Mouse (Mus musculus) midbrain, embryonic 10.5 days (tissue): ENCODE data around the gene Gm45902. TPM values are rescaled to one million over a fixed set of nuclear protein-coding genes. Genes with fewer than 3 reads are reported as not detected.

Experiments
- DNase-seq: peaks from one replicate; pipeline ENCODE4 v3.0.0-alpha.2; 2017; ENCODE audit warnings: low spot score
- H3K27ac ChIP-seq: fragments of 300-500 bp; sonication (generic); replicated peaks from 2 replicates; pipeline ENCODE4 v1.5.1; 2016; ENCODE audit warnings: mild to moderate bottlenecking
- H3K27me3 ChIP-seq: fragments of 300-500 bp; sonication (generic); 2 replicates; pipeline ENCODE4 v1.6.1; 2016; ENCODE audit warnings: low read depth, mild to moderate bottlenecking; ENCODE audit not compliant: poor library complexity, severe bottlenecking
- H3K36me3 ChIP-seq: fragments of 300-500 bp; sonication (generic); 2 replicates; pipeline ENCODE4 v1.6.1; 2016; ENCODE audit warnings: mild to moderate bottlenecking, moderate library complexity
- H3K4me1 ChIP-seq: fragments of 300-500 bp; sonication (generic); 2 replicates; pipeline ENCODE4 v1.6.1; 2016
- H3K4me3 ChIP-seq: fragments of 300-500 bp; sonication (generic); 2 replicates; pipeline ENCODE4 v1.5.1; 2016; ENCODE audit warnings: mild to moderate bottlenecking, moderate library complexity
- H3K9me3 ChIP-seq: fragments of 300-500 bp; sonication (generic); replicated peaks from 2 replicates; pipeline ENCODE4 v1.6.1; 2016; ENCODE audit warnings: mild to moderate bottlenecking
- WGBS: fragments of 180-500 bp; shearing (Covaris S2); methylation state at CpG from one replicate; pipeline ENCODE4 v1.1.7; 2016; 5-methylcytosine and 5-hydroxymethylcytosine counted together
- polyA plus RNA-seq: library from polyadenylated mRNA; unstranded; fragments of >200 nt; fragmentation: Nextera tagmentation; extraction: Ambion mirVana; gene quantifications from 2 replicates; pipeline ENCODE4 v1.2.1, GENCODE M21; 2016

Gm45902 gene
- polyA plus RNA-seq, 1 experiment from 2014 or later = 9.9 TPM

DNA sequence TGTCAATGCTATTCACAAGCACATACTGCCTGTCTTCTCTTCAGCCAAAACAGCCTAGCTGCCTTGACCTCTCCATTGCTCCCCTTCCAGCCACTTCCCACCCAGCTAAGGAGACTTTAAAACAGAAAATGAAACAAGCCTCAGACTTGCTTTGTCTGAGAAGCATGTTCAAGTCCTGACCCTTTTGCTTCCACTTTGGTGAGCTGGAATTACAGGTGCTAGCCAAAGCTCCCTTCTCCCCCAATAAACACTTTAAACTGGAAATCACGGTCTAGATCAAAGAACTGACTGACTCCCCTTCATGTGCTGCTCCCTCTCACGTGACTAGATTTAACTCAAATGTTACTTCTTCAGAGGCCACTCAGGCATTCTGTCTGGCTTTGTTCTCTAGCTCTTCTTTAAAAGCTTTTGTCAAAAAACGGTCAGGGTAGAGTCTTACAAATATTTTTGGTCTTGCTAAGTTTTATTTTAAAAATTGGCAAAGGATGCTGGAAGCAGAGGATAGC lies 36.8 kb downstream of the Gm45902 start:
- no peak for DNase-seq
- 70% methylated on average over 3 of the region's 3 CpGs for WGBS
- peak overlapping the region; percentile 88; the same call in 1 of the 2 replicates for H3K4me3 ChIP-seq
- H3K4me1 ChIP-seq = peaks cover 19% of the 10 kb centered on the region
- peak overlapping the region; percentile 97 for H3K27ac ChIP-seq
- peaks cover 17% of the 10 kb centered on the region for H3K36me3 ChIP-seq
- peaks cover 5% of the 10 kb centered on the region; the same call in 1 of the 2 replicates for H3K9me3 ChIP-seq
- no peaks in the 10 kb centered on the region for H3K27me3 ChIP-seq

GRCm38 (mm10) chr2:3474861-3475283 lies 37.7 kb downstream of the Gm45902 start, which contains the start of gene Suv39h2:
Gene Suv39h2 (minus strand): TSS chr2:3475031.
- DNase-seq = peak; percentile 98
- Histone ChIP-seq H3K4me1 (peaks cover 19% of the 10 kb centered on the region), H3K27ac (peak within 1 kb of the TSS; percentile 97), H3K36me3 (peaks cover 26% of the 10 kb centered on the region), H3K27me3 (no peaks in the 10 kb centered on the region), H3K4me3 (peak within 1 kb of the TSS; percentile 88), H3K9me3 (peaks cover 5% of the 10 kb centered on the region; the same call in 1 of the 2 replicates)
- under 1% methylated on average over 42 of the region's 42 CpGs for WGBS

GRCm38 (mm10) chr2:3474361-3474805 lies 38.2 kb downstream of the Gm45902 start:
- Histone ChIP-seq H3K4me3 (peak overlapping the region; percentile 88), H3K36me3 (peaks cover 31% of the 10 kb centered on the region), H3K27ac (peak overlapping the region; percentile 97), H3K4me1 (peaks cover 19% of the 10 kb centered on the region), H3K9me3 (peaks cover 2% of the 10 kb centered on the region; the same call in 1 of the 2 replicates), H3K27me3 (no peaks in the 10 kb centered on the region)
- WGBS = under 1% methylated on average over 46 of the region's 46 CpGs
- peak; percentile 78 for DNase-seq

DNA sequence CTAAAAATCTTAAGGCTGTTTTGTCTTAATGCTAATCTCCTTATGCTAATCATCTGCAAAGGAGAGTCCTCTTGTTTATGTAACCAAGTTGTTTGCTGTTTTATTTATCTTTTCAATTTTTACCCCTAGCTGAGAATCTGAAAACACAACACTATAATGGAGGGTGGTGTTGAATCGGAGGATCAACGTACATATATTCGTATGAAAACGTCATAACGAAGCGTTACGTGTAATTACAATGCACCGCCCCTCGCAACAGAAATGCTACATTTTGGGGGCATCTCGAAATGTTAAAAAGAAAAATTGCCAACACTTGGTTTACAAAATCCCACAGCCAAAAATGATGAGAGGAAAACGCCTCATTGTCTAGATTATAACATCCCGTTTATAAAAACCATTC lies 38.7 kb downstream of the Gm45902 start:
- peaks cover 19% of the 10 kb centered on the region for H3K4me1 ChIP-seq
- no peaks in the 10 kb centered on the region for H3K9me3 ChIP-seq
- H3K4me3 ChIP-seq = peak overlapping the region; percentile 88
- no peaks in the 10 kb centered on the region for H3K27me3 ChIP-seq
- WGBS = under 1% methylated on average over 12 of the region's 12 CpGs
- DNase-seq = no peak
- peak overlapping the region; percentile 97 for H3K27ac ChIP-seq
- peaks cover 36% of the 10 kb centered on the region for H3K36me3 ChIP-seq

- Histone ChIP-seq H3K27me3 (no peaks in the 10 kb centered on the region), H3K36me3 (peaks cover 98% of the 10 kb centered on the region), H3K4me1 (no peaks in the 10 kb centered on the region), H3K4me3 (no peak overlapping the region), H3K27ac (no peak overlapping the region), H3K9me3 (no peaks in the 10 kb centered on the region)
- 91% methylated on average over 4 of the region's 4 CpGs for WGBS
- no peak for DNase-seq
Observed at GRCm38 (mm10) chr2:3456590-3456989, 56.0 kb downstream of the Gm45902 start.

Other genes with a start within 250 kb of the Gm45902 start
- 67.1 and 68.4 TPM in 2 replicates for gene Nmt2, start 228.6 kb downstream of the Gm45902 start, polyA plus RNA-seq
- gene Rpp38, start 180.1 kb downstream of the Gm45902 start, polyA plus RNA-seq = 23.4 and 23.5 TPM in 2 replicates
- 0.41 TPM in 1 of 2 replicates, not detected in the other for gene Acbd7, start 176.6 kb downstream of the Gm45902 start, polyA plus RNA-seq
- not detected in 2 replicates for gene Olah, start 115.6 kb downstream of the Gm45902 start, polyA plus RNA-seq
- not detected in 2 replicates for gene Meig1, start 90.1 kb downstream of the Gm45902 start, polyA plus RNA-seq
- 7.7 and 7.8 TPM in 2 replicates for gene Dclre1c, start 88.7 kb downstream of the Gm45902 start, polyA plus RNA-seq
- 36.3 and 40.5 TPM in 2 replicates for gene Suv39h2, start 37.8 kb downstream of the Gm45902 start, polyA plus RNA-seq
- 134 and 141 TPM in 2 replicates for gene Hspa14, start within 50 bp of the Gm45902 start, polyA plus RNA-seq
- 0.16 and 0.47 TPM in 2 replicates for gene Cdnf, start 240 bp upstream of the Gm45902 start, polyA plus RNA-seq
- 39.3 and 43.1 TPM in 2 replicates for gene Fam107b, start 57.7 kb upstream of the Gm45902 start, polyA plus RNA-seq